Mouse (Mus musculus) spleen, postnatal 14 days (tissue): ENCODE results near the gene Serpina3f.

Source experiments
- DNase-seq, 2 experiments: peaks; one replicate each; pipeline ENCODE4 v3.0.0; 2021 to 2022; ENCODE audit warnings: low spot score in 2 of 2

Gene Serpina3f

DNA sequence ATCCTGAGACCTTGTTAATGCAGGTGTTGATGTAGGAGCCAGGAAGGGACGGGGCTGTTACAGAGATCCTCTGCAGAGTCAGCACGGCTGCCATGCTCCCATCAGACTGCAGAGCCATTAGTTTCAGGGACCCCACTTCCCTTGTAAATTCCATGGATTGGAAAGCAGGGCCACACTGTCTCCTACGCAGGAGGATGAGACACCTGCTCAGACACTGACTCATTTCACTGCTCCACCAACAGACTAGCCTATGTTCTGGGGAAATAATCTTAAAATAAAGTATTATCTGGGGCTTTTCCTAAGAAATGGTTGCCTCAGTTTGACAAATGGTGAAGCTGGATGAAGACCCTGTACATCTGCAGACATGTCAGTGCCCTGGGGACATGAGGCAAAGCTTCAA is 33.9 kb downstream of the Serpina3f start:
- DNase-seq, result no peak

DNA sequence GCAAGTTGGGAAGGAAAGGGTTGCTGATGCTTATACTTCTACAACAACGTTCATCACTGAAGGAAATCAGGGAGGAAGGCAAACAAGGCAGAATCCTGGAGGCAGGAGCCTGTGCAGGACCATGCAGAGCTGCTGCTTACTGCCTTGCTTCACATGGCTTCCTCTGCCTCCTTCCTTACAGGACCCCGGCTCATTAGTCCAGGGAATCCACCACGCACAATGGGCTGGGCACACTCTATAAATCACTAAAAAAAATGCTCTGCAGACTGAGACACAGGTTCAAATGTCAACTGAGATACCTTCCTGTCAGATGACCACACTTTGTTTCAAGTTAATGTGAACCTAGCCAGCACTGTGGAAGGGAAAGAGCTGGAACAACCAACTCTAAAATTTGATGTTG is 46.7 kb downstream of the Serpina3f start:
- DNase-seq, result no peak

DNA sequence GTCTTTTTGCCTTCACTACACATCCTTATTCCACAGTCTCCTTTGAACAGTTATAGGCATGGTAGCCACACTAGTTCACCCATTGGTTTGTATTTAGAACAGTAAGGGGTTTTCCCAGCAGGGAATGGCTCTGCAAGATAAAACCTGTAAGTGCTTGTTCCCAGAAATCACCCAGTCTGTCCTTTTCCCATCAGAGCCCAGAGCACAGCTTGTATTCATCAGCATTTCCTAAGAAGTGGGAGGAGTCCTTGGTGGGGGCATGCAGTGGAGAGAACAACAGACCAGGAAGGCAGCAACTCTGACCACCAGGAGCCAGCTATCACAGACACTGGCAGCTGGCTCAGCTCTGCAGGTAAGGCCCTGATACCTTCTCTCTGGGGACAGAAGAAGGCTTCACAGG is 48.5 kb downstream of the Serpina3f start, which contains the start of gene Serpina3i:
Gene Serpina3i (plus strand): TSS at position 260 of the 400 bp plus-strand sequence.
- no peak for DNase-seq

DNA sequence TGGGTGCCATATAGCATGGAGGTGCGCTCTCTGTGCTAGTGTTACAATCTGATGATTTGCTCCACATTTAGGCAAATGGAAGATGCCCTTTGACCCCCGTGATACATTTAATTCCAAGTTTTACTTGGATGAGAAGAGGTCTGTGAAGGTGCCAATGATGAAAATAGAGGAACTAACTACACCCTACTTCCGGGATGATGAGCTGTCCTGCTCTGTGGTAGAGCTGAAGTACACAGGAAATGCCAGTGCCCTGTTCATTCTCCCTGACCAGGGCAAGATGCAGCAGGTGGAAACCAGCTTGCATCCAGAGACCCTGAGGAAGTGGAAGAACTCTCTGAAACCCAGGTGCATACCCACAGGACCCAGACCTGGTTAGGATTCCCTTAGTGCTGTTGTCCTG is 52.0 kb downstream of the Serpina3f start:
- DNase-seq, result no peak
